Mouse (Mus musculus) c-Kit-positive CD71-positive TER-119-negative erythroid progenitor cells, embryonic 14.5 days (primary cell): ENCODE results near the gene Rad23a.
"Not testable (repeated sequence)": the region's sequence is repeated elsewhere in the genome, so short reads cannot be mapped to it uniquely, and the experiment has no call there.

Experiments
- DNase-seq: peaks from one replicate; pipeline ENCODE4 v3.0.0-alpha.2; 2013; ENCODE audit warnings: low read depth

The Rad23a gene

GRCm38 (mm10) chr8:84839875-84840247, 604 bp downstream of the Rad23a start:
- DNase-seq: no peak

DNA sequence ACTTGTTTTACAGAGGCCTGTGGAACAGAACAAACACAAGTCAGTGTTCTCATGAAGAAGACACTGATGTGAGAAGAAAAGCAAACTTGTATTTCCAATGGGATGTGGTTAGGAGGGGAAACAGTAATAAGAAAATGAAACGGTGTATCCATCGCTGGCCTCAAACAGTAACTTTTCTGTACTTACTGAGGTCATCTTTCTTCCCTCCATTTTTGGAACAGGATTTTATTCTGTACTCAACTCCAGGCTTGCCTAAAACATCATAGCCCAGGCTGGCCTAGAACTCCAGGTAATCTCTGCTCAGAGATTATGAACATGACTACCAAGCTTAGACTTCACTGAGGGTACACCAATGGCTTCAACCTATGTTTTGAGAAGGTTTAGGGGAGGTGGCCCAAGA, 1.1 kb downstream of the Rad23a start:
- no peak for DNase-seq

- peak; percentile 81 for DNase-seq
Observed at GRCm38 (mm10) chr8:84838513-84838912, 2.0 kb downstream of the Rad23a start.

DNA sequence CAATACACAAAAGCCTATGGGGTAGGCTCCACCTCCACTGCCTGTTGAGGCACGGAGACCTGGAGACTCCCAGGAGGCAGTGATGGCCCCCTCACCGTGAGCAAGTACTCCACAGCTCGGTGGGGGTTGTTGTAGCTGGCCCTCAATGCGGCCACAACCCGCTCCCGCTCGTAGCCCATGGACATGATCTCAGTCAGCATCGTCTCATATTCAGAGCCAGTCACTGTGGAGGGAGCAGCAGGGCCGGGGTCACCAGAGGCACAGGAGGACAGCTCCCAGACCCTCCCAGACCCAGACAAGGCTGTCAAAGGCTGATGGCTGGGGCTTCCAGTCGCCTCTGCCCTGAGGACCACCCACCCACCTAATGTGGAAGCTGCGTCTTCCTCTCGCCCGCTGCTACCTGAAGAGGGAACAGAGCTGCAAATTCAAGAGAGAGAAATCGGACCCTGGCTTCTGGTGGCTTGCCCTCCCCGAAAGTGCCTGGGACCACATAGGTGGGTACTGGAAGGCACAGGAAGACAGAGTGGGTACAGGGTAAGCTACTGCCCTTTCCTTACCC, 2.5 kb downstream of the Rad23a start:
- no peak for DNase-seq

GRCm38 (mm10) chr8:84837149-84837911, 3.1 kb downstream of the Rad23a start:
- no peak for DNase-seq

- no peak for DNase-seq
Observed at GRCm38 (mm10) chr8:84834866-84835855, 5.3 kb downstream of the Rad23a start.

DNA sequence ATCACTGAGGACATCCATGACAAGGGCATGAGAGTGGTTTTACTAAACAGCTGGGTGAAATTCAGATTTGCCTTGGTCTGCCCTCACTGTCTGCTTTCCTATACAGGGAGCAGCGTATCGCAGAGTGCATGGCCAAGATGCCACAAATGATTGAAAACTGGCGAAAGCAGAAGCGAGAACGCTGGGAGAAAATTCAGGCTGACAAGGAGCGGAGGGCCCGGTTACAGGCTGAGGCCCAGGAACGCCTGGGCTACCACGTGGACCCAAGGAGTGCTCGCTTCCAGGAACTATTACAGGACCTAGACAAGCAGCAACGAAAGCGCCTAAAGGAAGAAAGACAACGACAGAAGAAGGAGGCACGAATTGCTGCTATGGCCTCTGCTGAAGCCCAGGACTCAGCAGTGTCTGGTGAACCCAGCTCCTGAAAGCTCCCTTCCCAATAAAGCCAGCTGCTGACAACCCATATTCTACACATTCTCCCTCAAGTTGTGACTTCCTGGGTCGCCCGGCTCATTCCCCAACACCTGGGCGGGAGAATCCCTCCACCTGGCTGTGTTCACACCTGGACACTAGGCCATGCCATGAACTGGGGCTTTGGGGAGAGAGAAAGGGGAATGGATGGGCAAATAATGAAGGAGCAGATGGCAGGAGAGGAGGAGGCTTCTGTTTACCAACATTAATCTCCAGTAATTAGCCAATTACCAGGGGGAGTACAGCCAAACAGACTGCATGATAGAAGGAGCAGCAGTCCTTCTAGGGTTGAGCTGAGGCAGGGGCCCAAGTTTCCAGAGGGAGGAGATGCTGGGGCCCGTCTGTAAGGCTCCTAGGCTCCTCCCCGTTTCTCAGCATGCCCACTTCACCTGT, 6.2 kb downstream of the Rad23a start:
- no peak for DNase-seq

GRCm38 (mm10) chr8:84832759-84833742, 7.4 kb downstream of the Rad23a start:
- no peak for DNase-seq

DNA sequence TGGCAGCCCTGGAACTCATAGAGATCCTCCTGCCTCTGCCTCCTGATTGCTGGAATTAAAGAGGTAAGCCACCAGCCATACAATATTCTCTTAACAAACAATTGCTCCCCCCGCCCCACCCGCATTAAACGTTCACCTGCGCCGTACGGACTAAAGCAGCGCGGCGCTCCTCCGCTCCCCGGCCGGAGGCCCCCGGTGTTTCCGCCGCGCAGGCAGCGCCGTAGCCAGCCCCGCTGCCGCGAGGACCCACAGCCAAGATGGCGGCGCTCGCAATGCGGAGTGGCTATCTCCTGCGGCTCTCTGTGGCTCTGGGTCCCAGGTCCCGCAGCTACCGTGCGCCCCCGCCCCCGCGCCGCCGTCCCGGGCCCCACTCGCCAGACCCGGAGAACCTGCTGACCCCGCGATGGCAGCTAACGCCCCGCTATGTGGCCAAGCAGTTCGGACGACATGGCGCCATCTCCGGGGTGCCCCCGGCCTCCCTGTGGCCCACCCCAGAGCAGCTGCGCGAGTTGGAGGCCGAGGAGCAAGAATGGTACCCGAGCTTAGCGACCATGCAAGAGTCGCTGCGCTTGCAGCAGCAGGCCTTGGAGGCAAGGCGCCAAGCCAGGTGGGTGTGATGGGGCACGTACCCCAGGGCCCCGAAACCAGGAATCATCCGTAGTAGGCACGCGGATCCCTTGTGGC, 8.3 kb downstream of the Rad23a start:
- no peak for DNase-seq

GRCm38 (mm10) chr8:84831490-84831889, 9.0 kb downstream of the Rad23a start, which contains the start of gene Gadd45gip1:
TSS of gene Gadd45gip1 (plus strand) at chr8:84831522.
- no peak for DNase-seq

DNA sequence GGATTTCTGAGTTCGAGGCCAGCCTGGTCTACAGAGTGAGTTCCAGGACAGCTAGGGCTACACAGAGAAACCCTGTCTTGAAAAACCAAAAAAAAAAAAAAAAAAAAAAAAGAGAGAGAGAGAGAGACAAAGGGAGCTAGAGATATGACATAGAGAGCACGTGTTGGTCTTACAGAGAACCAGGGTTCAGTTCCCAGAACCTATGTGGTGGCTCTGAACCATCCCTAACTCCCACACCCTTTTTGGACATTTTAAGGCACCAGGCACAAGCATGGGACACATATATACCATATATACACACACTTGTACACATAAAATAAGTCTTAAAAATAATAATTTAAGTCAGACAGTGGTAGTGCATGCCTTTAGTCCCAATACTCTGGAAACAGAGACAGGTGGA, 13.9 kb downstream of the Rad23a start:
- DNase-seq: not testable (repeated sequence)

- DNase-seq: no peak
Observed at GRCm38 (mm10) chr8:84825636-84826035, 14.8 kb downstream of the Rad23a start.

- no peak for DNase-seq
Observed at GRCm38 (mm10) chr8:84823653-84824052, 16.8 kb downstream of the Rad23a start.

- no peak for DNase-seq
Observed at GRCm38 (mm10) chr8:84822723-84823122, 17.7 kb downstream of the Rad23a start, which contains the start of gene Dand5. TSS of gene Dand5 (minus strand) at chr8:84822823.

DNA sequence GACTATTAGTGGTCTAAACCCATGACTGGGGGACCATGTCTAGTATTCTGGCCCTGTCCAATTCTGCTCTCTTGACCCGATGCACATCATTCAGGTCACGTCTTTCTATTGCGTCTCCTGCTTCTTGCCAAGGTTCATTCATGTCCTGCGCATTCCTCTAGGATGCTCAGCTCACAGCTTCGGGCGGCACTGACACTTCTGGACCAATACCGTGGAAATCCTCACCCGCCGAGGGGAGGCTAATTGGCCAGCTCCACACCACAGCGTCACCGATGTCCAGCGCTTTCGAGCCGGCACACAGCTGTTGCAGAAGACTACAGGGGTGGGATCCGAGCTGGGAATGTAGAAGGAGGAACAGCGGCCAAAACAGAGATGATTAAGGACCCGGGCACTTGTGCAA, 24.3 kb downstream of the Rad23a start:
- no peak for DNase-seq

- peak; percentile 89 for DNase-seq
Observed at GRCm38 (mm10) chr8:84815547-84815946, 24.9 kb downstream of the Rad23a start.

- no peak for DNase-seq
Observed at GRCm38 (mm10) chr8:84814555-84815441, 25.7 kb downstream of the Rad23a start.

DNA sequence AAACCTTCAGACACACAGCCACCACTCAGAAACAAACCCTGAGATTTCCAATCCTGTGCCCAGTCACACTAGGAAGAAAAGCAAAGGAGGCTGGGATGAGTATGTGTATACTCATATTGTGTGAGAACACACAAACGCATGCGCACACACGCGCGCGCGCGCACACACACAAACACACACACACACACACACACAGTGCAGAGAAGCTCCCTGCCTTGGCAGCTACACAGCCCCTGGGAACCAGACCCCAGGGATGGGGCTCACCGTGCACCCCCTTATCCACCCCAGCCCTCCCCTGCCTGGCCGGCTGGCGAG, 26.3 kb downstream of the Rad23a start:
- DNase-seq: no peak

DNA sequence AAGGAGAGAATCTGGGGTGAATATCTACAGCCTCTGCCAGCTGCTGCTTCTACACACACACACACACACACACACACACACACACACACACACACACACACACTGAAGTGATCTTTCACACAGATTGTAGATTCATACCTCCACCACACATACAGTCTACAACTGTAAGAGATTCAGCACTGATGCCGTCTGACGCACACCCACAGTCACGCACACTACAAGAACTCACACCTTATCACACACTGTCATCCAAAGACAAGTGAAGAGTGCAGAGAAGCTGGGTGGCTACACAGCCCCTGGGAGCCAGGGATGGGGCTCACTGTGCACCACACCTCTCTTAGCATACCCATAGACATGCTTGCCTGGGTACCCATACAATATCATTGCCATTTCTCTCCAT, 26.6 kb downstream of the Rad23a start:
- no peak for DNase-seq
